Mouse (Mus musculus) spleen, adult 2 months (tissue): ENCODE results near the gene Pcnx2.

Source experiments
- CTCF ChIP-seq: fragments of 200-500 bp; IDR thresholded peaks from 2 replicates; pipeline ENCODE4 v1.5.1; 2011; ENCODE audit warnings: mild to moderate bottlenecking, inconsistent platforms; ENCODE audit not compliant: insufficient read depth, insufficient read length, insufficient replicate concordance; ENCODE audit errors: extremely low read depth
- POLR2A ChIP-seq: fragments of 200-500 bp; IDR thresholded peaks from 2 replicates; pipeline ENCODE4 v1.6.1; 2011; ENCODE audit warnings: low read depth, low read length, inconsistent platforms

DNA sequence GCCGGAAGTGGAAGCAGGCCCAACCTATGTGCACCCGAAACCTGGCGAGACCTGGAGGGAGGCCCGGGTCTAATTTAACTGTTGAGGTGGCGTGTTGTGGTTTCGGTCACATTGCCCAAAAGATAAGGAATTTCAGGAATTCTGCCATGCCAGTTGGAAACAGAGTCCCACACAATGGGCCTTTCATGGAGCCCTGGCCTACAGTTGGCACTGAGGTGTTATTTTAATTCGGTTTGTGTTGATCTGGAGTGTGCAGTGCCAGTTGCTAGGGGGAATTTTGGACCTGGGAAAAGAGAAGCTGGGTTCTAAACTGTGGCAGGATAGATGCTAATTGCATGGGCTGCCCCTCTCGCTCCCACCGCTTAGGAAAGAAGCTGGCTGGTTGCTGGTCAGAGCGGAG is 22.2 kb upstream of the Pcnx2 start:
- TF ChIP-seq POLR2A (no peak), CTCF (no peak)
